ENCODE assay signal across 7 mouse cellular contexts in the genomic region with DNA sequence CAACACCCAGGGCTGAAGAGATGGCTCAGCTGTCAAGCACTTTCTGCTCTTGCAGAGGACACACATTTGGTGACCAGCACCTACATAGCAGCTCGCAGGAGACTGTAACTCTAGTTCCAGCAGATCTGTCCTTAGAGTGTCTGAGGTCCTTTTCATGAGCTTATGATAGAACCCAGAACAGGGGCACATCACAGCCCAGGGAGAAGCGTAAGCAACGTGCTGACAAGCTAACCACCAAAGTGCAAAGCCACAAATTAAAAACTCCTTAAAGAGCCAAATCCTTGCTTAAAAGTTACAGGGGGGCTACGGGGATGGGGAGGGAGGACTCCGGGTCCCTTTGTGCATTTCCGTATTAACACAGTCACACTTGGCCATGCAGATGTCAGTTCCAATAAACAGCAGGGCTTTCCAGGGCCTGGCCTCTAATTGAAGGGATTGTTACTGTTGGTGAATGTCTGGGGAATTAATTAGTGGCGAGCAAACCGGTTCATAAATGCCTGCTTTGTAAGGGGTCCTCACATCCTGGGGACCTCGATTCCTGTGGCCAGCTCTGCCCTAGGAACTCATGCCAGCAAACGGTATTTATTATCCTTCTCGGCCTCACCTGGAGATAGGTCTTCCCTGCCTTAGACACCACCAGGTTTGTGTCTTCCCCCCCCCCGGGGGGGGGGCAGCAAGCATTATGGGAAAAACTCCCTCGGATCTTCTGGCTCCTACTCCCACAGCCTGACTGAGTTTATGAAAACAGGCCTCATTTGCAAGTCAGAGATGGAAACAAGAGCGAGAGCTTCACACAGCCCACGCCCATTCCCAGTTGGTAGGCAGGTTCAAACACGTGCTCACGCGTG.
DNase-seq lines count a peak whose midpoint lies in the region; ATAC-seq lines count a peak whose summit lies in the region.

No protein-coding gene starts in this region.

- 15% methylated on average over 18 of the region's 18 CpGs for WGBS in forebrain, embryonic 11.5 days
- WGBS in midbrain, embryonic 13.5 days = 9% methylated on average over 18 of the region's 18 CpGs

- peak; percentile 60 for ATAC-seq in forebrain, embryonic 11.5 days (replicated peaks; ENCODE audit: low FRiP score)
- peak; percentile 73 for ATAC-seq in midbrain, embryonic 13.5 days
- no peak for ATAC-seq in megakaryocyte progenitor cell, adult 5-6 weeks (replicated peaks; ENCODE audit: poor library complexity)

- peak; percentile 93 for DNase-seq in brain, adult 2 months (ENCODE audit: low read depth, low spot score)
- peak; percentile 78 for DNase-seq in forebrain, embryonic 11.5 days (ENCODE audit: low spot score)
- peak; percentile 73 to 87 for DNase-seq in layer of hippocampus, adult 18-20 months (ENCODE audit: low spot score in 2 of 2)
- DNase-seq in gastrocnemius, postnatal 25 days = no peak
- no peak for DNase-seq in urinary bladder, postnatal 10 days (ENCODE audit: low spot score)

- H3K4me3 ChIP-seq in forebrain, embryonic 11.5 days (ENCODE audit: low read depth, low read length) = no peak overlapping the region
- no peak overlapping the region for H3K4me3 ChIP-seq in midbrain, embryonic 13.5 days (replicated peaks)

- H3K4me2 ChIP-seq in forebrain, embryonic 11.5 days (ENCODE audit: low read depth, low read length, severe bottlenecking) = peak overlapping the region; percentile 16; the same call in 1 of the 2 replicates
- H3K4me2 ChIP-seq in midbrain, embryonic 13.5 days (replicated peaks) = peak overlapping the region; percentile 22; the same call in 1 of the 2 replicates

- peaks cover 33% of the 10 kb centered on the region for H3K4me1 ChIP-seq in forebrain, embryonic 11.5 days (replicated peaks; ENCODE audit: control insufficient read depth, insufficient read depth, low read length)
- peaks cover 55% of the 10 kb centered on the region for H3K4me1 ChIP-seq in midbrain, embryonic 13.5 days (replicated peaks)

- H3K27me3 ChIP-seq in forebrain, embryonic 11.5 days (ENCODE audit: control insufficient read depth, insufficient read depth, low read length) = peaks cover 4% of the 10 kb centered on the region; the same call in 1 of the 2 replicates
- H3K27me3 ChIP-seq in midbrain, embryonic 13.5 days = peaks cover 39% of the 10 kb centered on the region

- H3K36me3 ChIP-seq in forebrain, embryonic 11.5 days (ENCODE audit: control insufficient read depth, insufficient read depth, low read length) = no peaks in the 10 kb centered on the region
- no peaks in the 10 kb centered on the region for H3K36me3 ChIP-seq in midbrain, embryonic 13.5 days

- H3K27ac ChIP-seq in forebrain, embryonic 11.5 days (ENCODE audit: low read depth, low read length) = peak overlapping the region; percentile 42; the same call in 1 of the 2 replicates
- peak overlapping the region; percentile 69 for H3K27ac ChIP-seq in midbrain, embryonic 13.5 days

- H3K9ac ChIP-seq in forebrain, embryonic 11.5 days (ENCODE audit: low read length) = peak overlapping the region; percentile 27; the same call in 1 of the 2 replicates
- H3K9ac ChIP-seq in midbrain, embryonic 13.5 days (replicated peaks) = no peak overlapping the region

- no peaks in the 10 kb centered on the region for H3K9me3 ChIP-seq in forebrain, embryonic 11.5 days (ENCODE audit: control insufficient read depth, low read length)
- no peaks in the 10 kb centered on the region for H3K9me3 ChIP-seq in midbrain, embryonic 13.5 days

Comparison
In these comparisons a context has a peak if more than half of its experiments do, and no peak if none do; other contexts are left out.
1. DNase-seq: peak in brain, adult 2 months (single experiment), forebrain, embryonic 11.5 days (single experiment) and layer of hippocampus, adult 18-20 months (2 of 2); none in gastrocnemius, postnatal 25 days (single experiment) and urinary bladder, postnatal 10 days (single experiment).